Mouse (Mus musculus) heart, adult 2 months (tissue): Measurements from ENCODE around the gene Pgc.

Experiments
- CTCF ChIP-seq: fragments of 200-600 bp; IDR thresholded peaks from 2 replicates; pipeline ENCODE4 v1.8.1; 2022; ENCODE audit warnings: antibody characterized with exemption, mild to moderate bottlenecking, moderate library complexity
- EP300 ChIP-seq: fragments of 200-500 bp; IDR thresholded peaks from 2 replicates; pipeline ENCODE4 v1.6.1; 2011; ENCODE audit warnings: low read depth, low read length, control low read depth; ENCODE audit not compliant: insufficient read depth
- POLR2A ChIP-seq: fragments of 200-500 bp; IDR thresholded peaks from 2 replicates; pipeline ENCODE4 v1.6.1; 2011; ENCODE audit warnings: mild to moderate bottlenecking, low read depth, low read length, control low read depth; ENCODE audit not compliant: insufficient read depth

GRCm38 (mm10) chr17:47721183-47721582 lies 5.5 kb upstream of the Pgc start:
- TF ChIP-seq EP300: no peak
- TF ChIP-seq POLR2A: no peak
- TF ChIP-seq CTCF: no peak
